Mouse (Mus musculus) neural tube, embryonic 13.5 days (tissue): ENCODE measurements around the gene Smtn. TPM values are rescaled to one million over a fixed set of nuclear protein-coding genes. Genes with fewer than 3 reads are reported as not detected.

ENCODE experiments used
- ATAC-seq: fragments of 200-750 bp; cut with Nextera tagmentation; 2 replicates; pipeline ENCODE4 v1.8.0; 2017; ENCODE audit warnings: low read depth, mild to moderate bottlenecking, moderate TSS enrichment, moderate library complexity
- H3K27ac ChIP-seq: fragments of 300-500 bp; sonication (generic); replicated peaks from 2 replicates; pipeline ENCODE4 v1.5.1; 2015; ENCODE audit warnings: moderate library complexity, mild to moderate bottlenecking, inconsistent platforms
- H3K27me3 ChIP-seq: fragments of 300-500 bp; sonication (generic); 2 replicates; pipeline ENCODE4 v1.6.1; 2015; ENCODE audit warnings: mild to moderate bottlenecking, inconsistent platforms
- H3K36me3 ChIP-seq: fragments of 300-500 bp; sonication (generic); 2 replicates; pipeline ENCODE4 v1.6.1; 2015; ENCODE audit warnings: mild to moderate bottlenecking, inconsistent platforms
- H3K4me1 ChIP-seq: fragments of 300-500 bp; sonication (generic); replicated peaks from 2 replicates; pipeline ENCODE4 v1.6.1; 2015; ENCODE audit warnings: inconsistent platforms
- H3K4me2 ChIP-seq: fragments of 300-500 bp; sonication (generic); 2 replicates; pipeline ENCODE4 v1.6.1; 2015; ENCODE audit warnings: inconsistent platforms, mild to moderate bottlenecking, moderate library complexity
- H3K4me3 ChIP-seq: fragments of 300-500 bp; sonication (generic); 2 replicates; pipeline ENCODE4 v1.5.1; 2015; ENCODE audit warnings: mild to moderate bottlenecking, inconsistent platforms
- H3K9ac ChIP-seq: fragments of 300-500 bp; sonication (generic); 2 replicates; pipeline ENCODE4 v1.6.1; 2015; ENCODE audit warnings: moderate library complexity, mild to moderate bottlenecking, inconsistent platforms
- H3K9me3 ChIP-seq: fragments of 300-500 bp; sonication (generic); 2 replicates; pipeline ENCODE4 v1.6.1; 2016; ENCODE audit warnings: inconsistent platforms
- WGBS: fragments of 180-500 bp; shearing (Covaris S2); methylation state at CpG from one replicate; pipeline ENCODE4 v1.1.7; 2015; 5-methylcytosine and 5-hydroxymethylcytosine counted together
- polyA plus RNA-seq: library from polyadenylated mRNA; unstranded; fragments of >200 nt; fragmentation: Nextera tagmentation; extraction: Ambion mirVana; gene quantifications from 2 replicates; pipeline ENCODE4 v1.2.1, GENCODE M21; 2015

The Smtn gene
- polyA plus RNA-seq, 1 experiment from 2014 or later, result 20.9 TPM

- WGBS, result 95% methylated on average over 17 of the region's 17 CpGs
- no peak for ATAC-seq
- H3K27ac ChIP-seq, result no peak overlapping the region
Measured at GRCm38 (mm10) chr11:3522285-3523000, 18.0 kb downstream of the Smtn start.

DNA sequence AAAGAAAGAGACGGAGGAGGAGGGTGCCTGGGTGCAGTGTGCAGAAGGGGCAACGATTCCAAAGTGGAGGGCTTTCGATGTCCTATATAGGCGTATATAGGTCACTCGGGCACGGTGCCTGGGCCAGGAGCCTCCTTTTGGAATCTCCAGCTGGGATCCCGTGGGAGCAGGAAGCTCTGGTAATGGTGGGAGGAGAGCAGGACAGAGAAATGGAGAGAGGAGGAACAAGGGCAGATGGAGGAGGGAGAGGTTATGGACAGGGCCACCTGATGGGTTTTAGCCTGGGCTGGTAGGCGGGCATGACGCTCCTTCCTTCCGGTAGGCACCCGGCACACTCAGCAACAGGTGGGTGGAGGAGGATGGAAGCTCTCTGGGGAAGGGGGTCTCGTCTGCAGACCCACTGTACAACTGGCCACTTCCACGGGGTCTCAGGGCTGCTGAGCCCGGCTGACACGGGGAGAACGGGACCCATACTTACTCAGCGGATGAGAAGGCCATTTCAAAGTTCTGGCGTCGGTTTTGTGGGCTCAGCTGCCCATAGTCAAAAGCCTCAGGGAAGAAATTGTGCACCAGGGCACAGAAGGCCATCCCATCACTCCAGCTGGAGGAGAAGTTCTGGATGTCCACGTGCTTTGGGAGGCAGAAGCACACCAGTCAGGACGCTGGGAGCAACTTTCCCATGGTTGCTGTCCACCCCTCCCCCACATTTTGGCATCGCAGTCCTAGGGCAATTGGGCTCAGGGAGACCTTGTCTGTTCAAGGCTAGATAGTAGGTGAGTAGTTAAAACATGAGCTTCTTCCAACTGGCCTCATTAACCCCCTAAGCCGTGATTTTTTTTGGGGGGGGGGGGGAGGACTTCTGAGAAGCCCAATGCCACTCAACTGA is 18.8 kb downstream of the Smtn start:
- WGBS, result 88% methylated on average over 23 of the region's 23 CpGs
- no peak overlapping the region for H3K9ac ChIP-seq
- H3K9me3 ChIP-seq, result no peaks in the 10 kb centered on the region
- ATAC-seq, result no peak
- H3K4me1 ChIP-seq, result peaks cover 15% of the 10 kb centered on the region
- H3K4me2 ChIP-seq, result no peak overlapping the region
- 0 out of 2 replicates have a peak, but pooled peaks cover 17% of the 10 kb centered on the region for H3K36me3 ChIP-seq
- H3K4me3 ChIP-seq, result no peak overlapping the region
- H3K27me3 ChIP-seq, result peaks cover 21% of the 10 kb centered on the region
- no peak overlapping the region for H3K27ac ChIP-seq

More at GRCm38 (mm10) chr11:3522285-3523000, 18.0 kb downstream of the Smtn start:
- no peak overlapping the region for H3K9ac ChIP-seq
- H3K27me3 ChIP-seq, result peaks cover 14% of the 10 kb centered on the region
- H3K9me3 ChIP-seq, result no peaks in the 10 kb centered on the region
- H3K4me1 ChIP-seq, result peaks cover 7% of the 10 kb centered on the region
- H3K4me3 ChIP-seq, result no peak overlapping the region
- no peak overlapping the region for H3K4me2 ChIP-seq
- 0 out of 2 replicates have a peak, but pooled peaks cover 17% of the 10 kb centered on the region for H3K36me3 ChIP-seq

- WGBS, result 80% methylated on average over 13 of the region's 14 CpGs
Measured at GRCm38 (mm10) chr11:3520919-3521318, 19.5 kb downstream of the Smtn start.

DNA sequence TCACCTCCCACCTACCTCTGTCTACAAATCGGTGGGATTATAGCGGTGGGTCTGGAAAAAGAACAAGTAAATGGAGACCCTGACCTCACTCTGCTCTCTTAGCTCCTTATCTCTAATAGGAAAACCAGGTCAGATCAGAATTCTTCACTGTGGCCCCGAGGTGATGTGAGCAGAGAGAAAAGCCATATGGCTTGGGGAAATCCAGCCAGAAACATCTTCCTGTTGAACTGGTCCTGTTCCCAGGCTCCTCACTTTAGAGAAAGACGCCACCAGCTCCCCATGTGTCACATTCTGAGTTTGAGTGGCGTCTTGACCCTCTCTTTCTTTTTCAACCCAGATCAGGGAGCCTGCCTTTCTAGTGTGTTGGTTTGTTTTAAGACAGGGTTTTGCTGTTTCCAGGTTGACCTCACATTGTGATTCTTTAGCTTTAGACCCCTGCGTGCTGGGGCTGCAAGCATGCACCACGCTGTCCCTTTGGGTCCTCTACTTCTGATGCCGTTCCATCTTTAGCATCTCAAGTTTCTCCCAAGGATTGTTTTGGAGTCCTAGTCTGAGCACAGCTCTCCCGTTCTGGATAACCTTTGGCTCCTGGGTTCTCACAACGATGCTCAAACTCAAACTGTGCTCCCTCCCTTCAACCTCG is 20.5 kb downstream of the Smtn start:
- no peak overlapping the region for H3K4me3 ChIP-seq
- no peaks in the 10 kb centered on the region for H3K9me3 ChIP-seq
- peaks cover 36% of the 10 kb centered on the region for H3K27me3 ChIP-seq
- ATAC-seq, result no peak
- peaks cover 32% of the 10 kb centered on the region for H3K4me1 ChIP-seq
- no peak overlapping the region for H3K4me2 ChIP-seq
- 0 out of 2 replicates have a peak, but pooled peaks cover 15% of the 10 kb centered on the region for H3K36me3 ChIP-seq
- 90% methylated on average over 11 of the region's 11 CpGs for WGBS
- H3K9ac ChIP-seq, result no peak overlapping the region
- no peak overlapping the region for H3K27ac ChIP-seq

More at GRCm38 (mm10) chr11:3520919-3521318, 19.5 kb downstream of the Smtn start:
- Histone ChIP-seq H3K9me3 (no peaks in the 10 kb centered on the region), H3K27me3 (peaks cover 28% of the 10 kb centered on the region), H3K27ac (no peak overlapping the region), H3K9ac (no peak overlapping the region), H3K4me2 (no peak overlapping the region), H3K4me1 (peaks cover 21% of the 10 kb centered on the region), H3K36me3 (0 out of 2 replicates have a peak, but pooled peaks cover 17% of the 10 kb centered on the region), H3K4me3 (no peak overlapping the region)
- no peak for ATAC-seq

GRCm38 (mm10) chr11:3519051-3519726 is 21.2 kb downstream of the Smtn start:
- ATAC-seq, result no peak
- Histone ChIP-seq H3K27me3 (peaks cover 36% of the 10 kb centered on the region), H3K4me3 (no peak overlapping the region), H3K9me3 (no peaks in the 10 kb centered on the region), H3K4me2 (no peak overlapping the region), H3K4me1 (peaks cover 35% of the 10 kb centered on the region), H3K27ac (no peak overlapping the region), H3K36me3 (0 out of 2 replicates have a peak, but pooled peaks cover 8% of the 10 kb centered on the region), H3K9ac (no peak overlapping the region)
- WGBS, result 81% methylated on average over 4 of the region's 4 CpGs

GRCm38 (mm10) chr11:3517846-3518732 is 22.3 kb downstream of the Smtn start:
- peak; percentile 5; the same call in 1 of the 2 replicates for ATAC-seq
- H3K27ac ChIP-seq, result no peak overlapping the region
- 0 out of 2 replicates have a peak, but pooled peaks cover 8% of the 10 kb centered on the region for H3K36me3 ChIP-seq
- peak overlapping the region; percentile 73 for H3K4me2 ChIP-seq
- H3K9ac ChIP-seq, result no peak overlapping the region
- peak overlapping the region; percentile 37 for H3K4me3 ChIP-seq
- peaks cover 41% of the 10 kb centered on the region for H3K4me1 ChIP-seq
- 59% methylated on average over 13 of the region's 13 CpGs for WGBS
- no peaks in the 10 kb centered on the region for H3K9me3 ChIP-seq
- H3K27me3 ChIP-seq, result peaks cover 36% of the 10 kb centered on the region

DNA sequence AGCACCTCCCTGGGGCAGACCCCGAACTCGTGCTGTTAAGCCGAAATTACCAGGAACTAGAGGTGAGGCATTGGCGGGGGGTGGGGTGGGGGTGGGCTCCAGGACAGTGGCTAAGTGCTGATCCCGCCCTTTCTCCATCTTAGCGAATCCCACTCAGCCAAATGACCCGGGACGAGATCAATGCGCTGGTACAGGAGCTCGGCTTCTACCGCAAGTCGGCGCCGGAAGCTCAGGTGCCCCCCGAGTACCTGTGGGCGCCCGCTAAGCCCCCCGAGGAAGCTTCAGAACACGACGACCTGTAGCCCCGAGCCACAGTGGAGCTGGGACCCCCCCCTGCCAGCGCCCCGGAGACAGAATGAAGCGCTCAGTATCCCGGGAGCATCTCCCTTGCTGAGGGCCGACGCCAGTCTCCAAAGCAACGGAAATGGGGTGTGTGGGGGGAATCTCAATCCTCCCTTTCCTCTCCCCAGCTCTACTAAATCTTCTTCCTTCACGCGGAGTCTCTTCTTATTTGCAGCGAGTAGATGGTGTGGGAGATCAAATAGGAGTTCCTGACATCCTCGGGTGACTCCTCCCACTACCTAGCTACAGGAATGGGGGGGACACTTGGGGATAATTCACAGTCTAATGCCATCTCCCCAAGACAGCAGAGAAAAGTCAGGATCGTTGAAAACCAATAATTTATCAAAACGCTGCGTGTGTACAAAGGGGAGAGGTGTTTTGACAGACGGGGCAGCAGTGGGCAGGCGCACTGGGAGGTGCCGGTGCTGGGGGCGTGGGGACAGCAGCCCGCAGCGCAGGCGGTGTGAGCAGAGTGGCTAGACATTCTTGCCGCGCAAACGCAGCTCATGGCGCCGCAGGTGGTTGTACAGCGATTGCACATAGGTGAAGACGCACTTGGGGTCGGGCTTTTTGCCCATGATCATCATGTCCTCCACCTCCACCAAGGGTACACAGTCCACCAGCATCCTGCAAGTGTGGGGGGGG is 23.3 kb downstream of the Smtn start:
- peak; percentile 17; the same call in 1 of the 2 replicates for ATAC-seq
- Histone ChIP-seq H3K4me2 (peak overlapping the region; percentile 73), H3K4me1 (peaks cover 41% of the 10 kb centered on the region), H3K9me3 (no peaks in the 10 kb centered on the region), H3K27me3 (peaks cover 36% of the 10 kb centered on the region), H3K9ac (peak overlapping the region; percentile 46), H3K27ac (no peak overlapping the region), H3K36me3 (no peaks in the 10 kb centered on the region), H3K4me3 (peak overlapping the region; percentile 37)
- WGBS, result 1% methylated on average over 50 of the region's 50 CpGs

GRCm38 (mm10) chr11:3516121-3516520 is 24.3 kb downstream of the Smtn start:
- no peak for ATAC-seq
- Histone ChIP-seq H3K36me3 (no peaks in the 10 kb centered on the region), H3K4me1 (peaks cover 41% of the 10 kb centered on the region), H3K4me2 (peak overlapping the region; percentile 73), H3K9ac (no peak overlapping the region), H3K9me3 (no peaks in the 10 kb centered on the region), H3K27ac (no peak overlapping the region), H3K4me3 (no peak overlapping the region), H3K27me3 (peaks cover 36% of the 10 kb centered on the region)
- 76% methylated on average over 5 of the region's 5 CpGs for WGBS

DNA sequence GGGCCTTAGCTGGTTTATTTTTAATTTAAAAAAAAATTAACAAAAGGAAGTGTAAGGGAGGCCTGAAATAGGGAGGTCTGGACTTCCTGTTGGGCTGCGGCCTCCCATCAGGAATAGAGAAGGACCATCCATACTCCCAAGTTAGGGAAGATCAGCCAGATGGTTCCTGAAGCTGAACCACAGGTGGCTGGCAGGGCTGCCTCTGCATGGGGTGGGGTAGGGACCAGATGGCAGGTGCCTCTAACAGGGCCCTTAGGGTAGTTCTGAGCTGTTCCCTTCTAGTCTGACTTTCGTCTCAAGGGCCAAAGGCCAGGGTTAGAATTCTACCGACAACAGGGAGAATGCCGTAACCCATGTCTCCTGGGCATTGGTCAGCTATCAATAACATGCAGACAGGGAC is 24.8 kb downstream of the Smtn start:
- H3K4me2 ChIP-seq, result peak overlapping the region; percentile 73
- H3K9ac ChIP-seq, result no peak overlapping the region; the same call in 1 of the 2 replicates
- no peaks in the 10 kb centered on the region for H3K36me3 ChIP-seq
- H3K4me1 ChIP-seq, result peaks cover 41% of the 10 kb centered on the region
- no peaks in the 10 kb centered on the region for H3K9me3 ChIP-seq
- peaks cover 36% of the 10 kb centered on the region for H3K27me3 ChIP-seq
- no peak overlapping the region for H3K27ac ChIP-seq
- WGBS, result 71% methylated on average over 4 of the region's 4 CpGs
- ATAC-seq, result no peak
- H3K4me3 ChIP-seq, result no peak overlapping the region

DNA sequence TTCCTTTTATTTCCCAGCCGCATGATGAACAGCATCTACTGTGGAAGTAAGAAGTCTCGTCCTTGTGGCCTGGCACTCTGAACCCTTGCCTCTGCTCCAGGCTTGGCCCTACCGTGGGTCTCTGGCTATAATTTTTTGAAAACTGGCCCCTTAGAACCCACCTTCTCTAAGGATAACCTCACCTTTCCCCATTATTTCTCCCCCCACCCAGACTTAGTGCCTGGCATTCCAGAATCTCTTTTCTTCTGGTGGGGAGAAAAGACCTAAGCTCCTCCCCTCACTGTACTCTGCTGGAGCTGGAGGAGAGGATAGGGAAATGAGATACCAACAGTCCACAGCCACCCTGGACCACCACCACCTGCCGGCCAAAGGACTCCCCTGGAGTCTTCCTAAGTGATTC is 25.2 kb downstream of the Smtn start:
- Histone ChIP-seq H3K4me2 (peak overlapping the region; percentile 73), H3K36me3 (no peaks in the 10 kb centered on the region), H3K9me3 (no peaks in the 10 kb centered on the region), H3K9ac (peak overlapping the region; percentile 71), H3K27ac (no peak overlapping the region), H3K4me1 (peaks cover 41% of the 10 kb centered on the region), H3K27me3 (peaks cover 36% of the 10 kb centered on the region), H3K4me3 (peak overlapping the region; percentile 46)
- peak; percentile 20; the same call in 1 of the 2 replicates for ATAC-seq
- 12% methylated on average over 4 of the region's 4 CpGs for WGBS
